Mouse (Mus musculus): ENCODE data around the gene Arid1a. TPM values are rescaled to one million over a fixed set of nuclear protein-coding genes. Genes with fewer than 3 reads are reported as not detected.

The Arid1a gene
- polyA plus RNA-seq, 1 experiment from 2014 or later, result 7.6 TPM

DNA sequence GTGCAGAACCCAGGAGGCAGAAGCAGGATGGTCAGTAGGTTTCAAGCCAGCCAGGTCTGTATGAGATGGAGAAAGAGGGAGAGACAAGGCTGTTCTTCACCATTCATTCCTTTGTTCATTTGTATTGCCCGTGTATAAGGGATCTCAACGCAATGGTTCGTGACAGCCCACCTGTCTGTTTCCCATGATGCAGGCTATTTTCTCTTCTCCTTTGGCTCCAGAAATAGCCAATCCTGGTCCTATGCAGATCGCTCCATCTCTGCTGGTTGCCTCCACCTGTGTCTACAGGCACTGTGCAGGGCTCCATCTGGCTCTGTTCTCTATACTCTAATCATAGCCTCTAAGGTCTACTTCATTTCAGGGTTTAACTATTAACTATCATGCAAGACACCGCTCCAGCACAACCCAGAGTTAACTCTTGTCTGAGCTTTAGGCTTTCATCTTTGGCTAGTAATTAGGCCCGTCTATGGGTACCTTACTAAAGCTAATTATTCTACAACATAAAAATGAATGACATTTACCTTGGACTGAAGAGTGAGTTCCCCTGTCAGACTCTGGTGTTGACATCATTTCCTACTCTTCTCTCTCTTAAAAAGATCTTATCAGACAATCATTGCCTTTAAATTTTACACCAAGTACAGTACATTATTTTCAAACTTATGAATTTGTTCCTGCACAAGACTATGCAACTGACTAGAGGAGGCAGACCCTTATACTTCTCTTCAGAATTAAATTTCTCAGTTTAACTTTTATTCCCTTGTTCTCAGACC, 45.1 kb downstream of the Arid1a start:
- WGBS (ENCODE audit: insufficient replicate concordance), result 76% methylated on average over 6 of the region's 6 CpGs
- Histone ChIP-seq H3K4me3 (ENCODE audit: low read depth, low read length) (no peak overlapping the region), H3K4me2 (ENCODE audit: low read depth, low read length) (no peak overlapping the region), H3K9ac (ENCODE audit: low read depth, low read length) (no peak overlapping the region), H3K27me3 (ENCODE audit: control insufficient read depth, insufficient read depth, low read depth, low read length) (no peaks in the 10 kb centered on the region), H3K4me1 (ENCODE audit: control insufficient read depth, low read depth, low read length) (peaks cover 22% of the 10 kb centered on the region), H3K36me3 (ENCODE audit: control insufficient read depth, insufficient read depth) (peaks cover 18% of the 10 kb centered on the region), H3K27ac (ENCODE audit: low read length) (no peak overlapping the region), H3K9me3 (replicated peaks; ENCODE audit: control insufficient read depth, low read length) (no peaks in the 10 kb centered on the region)
- no peak for ATAC-seq (ENCODE audit: low read depth)

DNA sequence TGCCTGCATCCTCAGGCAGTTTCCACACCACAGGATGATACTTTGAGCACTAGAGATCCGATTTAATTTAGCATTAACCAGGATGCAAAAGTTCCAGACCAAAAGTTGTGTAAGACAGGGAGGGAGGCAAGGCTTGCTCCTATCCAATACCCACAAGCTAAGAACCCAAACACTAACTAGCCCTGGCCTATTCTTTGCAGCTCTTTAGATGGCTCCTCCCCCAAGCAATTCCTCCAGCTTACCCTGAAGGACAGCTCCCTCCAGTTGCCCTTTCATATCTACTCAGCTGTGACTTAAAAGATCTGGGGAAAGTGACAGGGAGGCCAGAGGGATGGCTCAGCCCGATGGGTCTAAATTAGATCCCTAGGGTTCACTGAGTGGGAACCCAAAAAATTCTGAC, 47.2 kb downstream of the Arid1a start:
- Histone ChIP-seq H3K9ac (ENCODE audit: low read depth, low read length) (no peak overlapping the region), H3K27me3 (ENCODE audit: control insufficient read depth, insufficient read depth, low read depth, low read length) (no peaks in the 10 kb centered on the region), H3K4me1 (ENCODE audit: control insufficient read depth, low read depth, low read length) (peaks cover 41% of the 10 kb centered on the region), H3K36me3 (ENCODE audit: control insufficient read depth, insufficient read depth) (peaks cover 14% of the 10 kb centered on the region), H3K4me3 (ENCODE audit: low read depth, low read length) (no peak overlapping the region), H3K27ac (ENCODE audit: low read length) (no peak overlapping the region), H3K9me3 (replicated peaks; ENCODE audit: control insufficient read depth, low read length) (no peaks in the 10 kb centered on the region), H3K4me2 (ENCODE audit: low read depth, low read length) (no peak overlapping the region)
- peak; percentile 40; the same call in 1 of the 2 replicates for ATAC-seq (ENCODE audit: low read depth)
- 45% methylated on average over 2 of the region's 2 CpGs for WGBS (ENCODE audit: insufficient replicate concordance)

DNA sequence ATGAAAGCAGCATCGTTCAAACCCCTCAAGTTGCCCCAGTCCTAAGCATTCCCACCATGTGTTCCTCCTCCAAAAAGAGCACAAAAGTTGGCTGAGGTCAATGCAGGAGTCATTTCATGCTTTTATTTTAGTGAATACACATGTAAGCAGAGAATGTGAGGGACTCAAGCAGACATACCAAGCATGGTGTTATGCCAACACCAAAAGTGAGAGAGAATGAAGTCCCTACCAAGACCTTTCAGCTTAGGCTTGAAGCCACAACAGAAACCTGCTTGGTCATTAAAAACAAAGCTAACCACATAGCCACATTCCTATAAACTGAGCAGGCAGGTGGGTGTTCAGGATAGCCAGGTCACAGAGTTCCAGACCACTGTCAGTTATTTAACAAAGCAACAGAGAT, 49.1 kb downstream of the Arid1a start:
- 35% methylated on average over 1 of the region's 1 CpGs for WGBS (ENCODE audit: insufficient replicate concordance)
- Histone ChIP-seq H3K9me3 (replicated peaks; ENCODE audit: control insufficient read depth, low read length) (no peaks in the 10 kb centered on the region), H3K27me3 (ENCODE audit: control insufficient read depth, insufficient read depth, low read depth, low read length) (no peaks in the 10 kb centered on the region), H3K9ac (ENCODE audit: low read depth, low read length) (no peak overlapping the region), H3K4me1 (ENCODE audit: control insufficient read depth, low read depth, low read length) (peaks cover 41% of the 10 kb centered on the region), H3K27ac (ENCODE audit: low read length) (no peak overlapping the region; the same call in 1 of the 2 replicates), H3K36me3 (ENCODE audit: control insufficient read depth, insufficient read depth) (peaks cover 10% of the 10 kb centered on the region), H3K4me2 (ENCODE audit: low read depth, low read length) (no peak overlapping the region), H3K4me3 (ENCODE audit: low read depth, low read length) (no peak overlapping the region)
- ATAC-seq (ENCODE audit: low read depth), result no peak

GRCm38 (mm10) chr4:133706956-133707355, 49.6 kb downstream of the Arid1a start:
- peaks cover 10% of the 10 kb centered on the region for H3K36me3 ChIP-seq (ENCODE audit: control insufficient read depth, insufficient read depth)
- no peaks in the 10 kb centered on the region for H3K27me3 ChIP-seq (ENCODE audit: control insufficient read depth, insufficient read depth, low read depth, low read length)
- no peaks in the 10 kb centered on the region for H3K9me3 ChIP-seq (replicated peaks; ENCODE audit: control insufficient read depth, low read length)
- no peak overlapping the region for H3K4me3 ChIP-seq (ENCODE audit: low read depth, low read length)
- peak overlapping the region; percentile 80 for H3K27ac ChIP-seq (ENCODE audit: low read length)
- H3K4me1 ChIP-seq (ENCODE audit: control insufficient read depth, low read depth, low read length), result peaks cover 41% of the 10 kb centered on the region
- WGBS (ENCODE audit: insufficient replicate concordance), result 32% methylated on average over 8 of the region's 8 CpGs
- no peak overlapping the region for H3K9ac ChIP-seq (ENCODE audit: low read depth, low read length)
- ATAC-seq (ENCODE audit: low read depth), result peak; percentile 69
- H3K4me2 ChIP-seq (ENCODE audit: low read depth, low read length), result peak overlapping the region; percentile 19; the same call in 1 of the 2 replicates

- no peaks in the 10 kb centered on the region for H3K9me3 ChIP-seq (replicated peaks; ENCODE audit: control insufficient read depth, low read length)
- no peaks in the 10 kb centered on the region for H3K27me3 ChIP-seq (ENCODE audit: control insufficient read depth, insufficient read depth, low read depth, low read length)
- H3K4me1 ChIP-seq (ENCODE audit: control insufficient read depth, low read depth, low read length), result peaks cover 41% of the 10 kb centered on the region
- WGBS (ENCODE audit: insufficient replicate concordance), result 27% methylated on average over 4 of the region's 4 CpGs
- no peak for ATAC-seq (ENCODE audit: low read depth)
- H3K4me2 ChIP-seq (ENCODE audit: low read depth, low read length), result no peak overlapping the region
- H3K27ac ChIP-seq (ENCODE audit: low read length), result no peak overlapping the region
- H3K9ac ChIP-seq (ENCODE audit: low read depth, low read length), result no peak overlapping the region
- H3K36me3 ChIP-seq (ENCODE audit: control insufficient read depth, insufficient read depth), result peaks cover 4% of the 10 kb centered on the region; the same call in 1 of the 2 replicates
- no peak overlapping the region for H3K4me3 ChIP-seq (ENCODE audit: low read depth, low read length)
Observed at GRCm38 (mm10) chr4:133705062-133705461, 51.5 kb downstream of the Arid1a start.

DNA sequence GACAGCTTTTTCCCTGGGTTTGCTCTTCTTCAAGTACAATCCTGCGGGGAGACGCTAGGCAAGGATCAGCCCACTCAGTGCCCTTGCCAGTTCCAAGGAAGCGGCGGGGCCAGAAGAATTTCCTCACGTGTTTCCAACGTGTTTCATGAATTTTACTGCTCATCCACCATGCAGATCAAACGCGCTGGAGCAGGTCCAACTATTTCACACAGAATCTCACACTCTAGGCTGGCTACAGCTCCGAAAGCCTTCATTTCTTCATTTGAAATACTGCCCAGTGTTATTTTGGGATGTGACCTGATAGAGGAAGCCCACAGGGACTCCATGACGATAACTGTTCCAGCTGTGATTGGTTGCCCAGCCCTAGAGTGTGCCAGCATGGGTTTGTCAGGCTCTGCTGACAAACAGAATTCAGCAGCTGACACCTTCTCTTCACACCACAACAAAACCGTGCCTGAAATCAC, 55.6 kb downstream of the Arid1a start:
- Histone ChIP-seq H3K27me3 (ENCODE audit: control insufficient read depth, insufficient read depth, low read depth, low read length) (no peaks in the 10 kb centered on the region), H3K36me3 (ENCODE audit: control insufficient read depth, insufficient read depth) (peaks cover 8% of the 10 kb centered on the region), H3K4me1 (ENCODE audit: control insufficient read depth, low read depth, low read length) (peaks cover 14% of the 10 kb centered on the region), H3K9me3 (replicated peaks; ENCODE audit: control insufficient read depth, low read length) (no peaks in the 10 kb centered on the region), H3K9ac (ENCODE audit: low read depth, low read length) (no peak overlapping the region), H3K27ac (ENCODE audit: low read length) (no peak overlapping the region), H3K4me2 (ENCODE audit: low read depth, low read length) (no peak overlapping the region), H3K4me3 (ENCODE audit: low read depth, low read length) (no peak overlapping the region)
- no peak for ATAC-seq (ENCODE audit: low read depth)
- 83% methylated on average over 11 of the region's 11 CpGs for WGBS (ENCODE audit: insufficient replicate concordance)

DNA sequence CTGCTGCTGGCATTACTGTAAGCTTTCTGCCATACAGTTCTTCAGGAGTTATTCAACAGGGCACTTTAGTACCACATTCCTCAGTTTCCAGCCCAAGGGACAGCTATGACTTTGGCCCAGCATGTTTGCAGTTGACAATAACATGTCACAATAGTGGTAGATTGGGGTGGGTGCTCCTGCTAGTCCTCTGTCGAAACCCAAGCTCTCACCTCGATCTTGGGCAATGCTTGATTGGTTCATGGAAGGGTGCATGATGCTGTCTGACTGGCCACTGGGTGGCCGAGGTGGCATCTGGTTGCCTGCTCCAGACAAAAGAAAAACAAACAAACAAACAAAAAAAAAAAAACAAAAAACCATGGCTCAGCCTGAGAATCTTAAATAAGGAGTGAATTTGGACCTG, 61.2 kb downstream of the Arid1a start:
- Histone ChIP-seq H3K4me3 (ENCODE audit: low read depth, low read length) (no peak overlapping the region), H3K27ac (ENCODE audit: low read length) (no peak overlapping the region), H3K9ac (ENCODE audit: low read depth, low read length) (no peak overlapping the region), H3K9me3 (replicated peaks; ENCODE audit: control insufficient read depth, low read length) (no peaks in the 10 kb centered on the region), H3K27me3 (ENCODE audit: control insufficient read depth, insufficient read depth, low read depth, low read length) (no peaks in the 10 kb centered on the region), H3K36me3 (ENCODE audit: control insufficient read depth, insufficient read depth) (peaks cover 61% of the 10 kb centered on the region), H3K4me1 (ENCODE audit: control insufficient read depth, low read depth, low read length) (no peaks in the 10 kb centered on the region), H3K4me2 (ENCODE audit: low read depth, low read length) (no peak overlapping the region)
- WGBS (ENCODE audit: insufficient replicate concordance), result 62% methylated on average over 3 of the region's 3 CpGs
- no peak for ATAC-seq (ENCODE audit: low read depth)

DNA sequence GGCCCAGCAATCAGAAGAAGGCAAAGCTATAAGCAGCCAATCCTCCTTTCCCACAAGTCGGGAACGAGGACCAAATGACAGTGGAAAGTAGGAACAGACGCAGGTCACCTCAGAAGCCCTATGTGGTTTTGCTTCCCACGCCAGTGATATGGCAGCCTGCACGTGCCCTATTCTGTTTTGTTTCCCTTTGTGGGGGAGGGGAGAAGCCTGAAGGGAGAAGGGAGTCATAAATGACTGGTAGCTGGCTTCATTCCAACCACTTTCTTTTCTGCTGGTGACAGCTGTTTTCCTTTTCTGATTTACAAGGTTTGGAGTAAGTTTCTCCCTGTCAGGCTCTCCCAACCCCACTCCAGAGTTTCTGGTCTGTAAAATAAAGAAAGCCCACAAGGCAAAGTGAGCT, 66.3 kb downstream of the Arid1a start:
- H3K4me3 ChIP-seq (ENCODE audit: low read depth, low read length), result no peak overlapping the region

DNA sequence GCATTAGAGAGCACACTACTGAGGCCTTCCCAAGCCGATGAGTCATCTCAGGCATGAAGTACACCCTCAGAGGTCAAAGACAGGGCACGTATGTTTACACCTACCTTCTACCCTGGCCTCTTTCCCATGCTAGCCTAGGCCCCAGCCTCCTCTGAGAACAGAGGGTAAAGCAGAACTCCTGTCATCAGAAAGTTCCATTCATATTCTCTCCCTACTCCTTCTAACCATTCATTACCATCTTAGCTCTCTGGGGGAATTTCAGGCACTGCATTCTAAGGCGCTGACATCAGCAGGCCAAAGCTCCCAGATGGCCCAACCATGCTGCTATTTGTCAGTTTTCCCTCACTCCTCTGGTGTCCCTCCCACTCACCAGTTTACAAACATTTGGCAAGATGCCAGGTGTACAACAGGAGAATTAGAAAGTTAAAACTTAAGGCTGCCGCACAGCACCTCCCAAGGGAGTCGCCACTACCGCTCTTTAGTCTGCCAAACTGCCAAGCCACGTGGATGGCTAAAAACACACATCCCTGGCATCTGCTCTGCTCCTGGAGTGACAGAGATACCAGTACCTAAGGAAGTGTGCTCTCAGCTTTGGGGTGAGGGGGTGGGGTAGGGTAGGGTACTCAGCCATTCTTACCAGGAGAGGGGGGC, 68.0 kb downstream of the Arid1a start:
- no peak overlapping the region for H3K4me3 ChIP-seq (ENCODE audit: low read depth, low read length)
- peaks cover 5% of the 10 kb centered on the region; the same call in 1 of the 2 replicates for H3K4me1 ChIP-seq (ENCODE audit: control insufficient read depth, low read depth, low read length)
- no peak overlapping the region for H3K27ac ChIP-seq (ENCODE audit: low read length)
- 79% methylated on average over 7 of the region's 7 CpGs for WGBS (ENCODE audit: insufficient replicate concordance)
- no peaks in the 10 kb centered on the region for H3K27me3 ChIP-seq (ENCODE audit: control insufficient read depth, insufficient read depth, low read depth, low read length)
- no peaks in the 10 kb centered on the region for H3K9me3 ChIP-seq (replicated peaks; ENCODE audit: control insufficient read depth, low read length)
- no peak overlapping the region for H3K4me2 ChIP-seq (ENCODE audit: low read depth, low read length)
- peak; percentile 62 for ATAC-seq (ENCODE audit: low read depth)
- peaks cover 97% of the 10 kb centered on the region for H3K36me3 ChIP-seq (ENCODE audit: control insufficient read depth, insufficient read depth)
- no peak overlapping the region for H3K9ac ChIP-seq (ENCODE audit: low read depth, low read length)

More for the DNA sequence above, 66.3 kb downstream of the Arid1a start:
- ATAC-seq (ENCODE audit: low read depth), result no peak
- Histone ChIP-seq H3K9ac (ENCODE audit: low read depth, low read length) (no peak overlapping the region), H3K9me3 (replicated peaks; ENCODE audit: control insufficient read depth, low read length) (no peaks in the 10 kb centered on the region), H3K4me1 (ENCODE audit: control insufficient read depth, low read depth, low read length) (peaks cover 5% of the 10 kb centered on the region; the same call in 1 of the 2 replicates), H3K27ac (ENCODE audit: low read length) (no peak overlapping the region), H3K4me2 (ENCODE audit: low read depth, low read length) (no peak overlapping the region), H3K36me3 (ENCODE audit: control insufficient read depth, insufficient read depth) (peaks cover 97% of the 10 kb centered on the region), H3K27me3 (ENCODE audit: control insufficient read depth, insufficient read depth, low read depth, low read length) (no peaks in the 10 kb centered on the region)
- WGBS (ENCODE audit: insufficient replicate concordance), result 50% methylated on average over 5 of the region's 5 CpGs

All from liver, embryonic 16.5 days (tissue).